Mouse (Mus musculus) gastrocnemius, postnatal 10 days (tissue): Measurements from ENCODE around the gene Camta1. TPM values are rescaled to one million over a fixed set of nuclear protein-coding genes. Genes with fewer than 3 reads are reported as not detected.

ENCODE experiments used
- DNase-seq: peaks from one replicate; pipeline ENCODE4 v3.0.0; 2021; ENCODE audit warnings: mixed read lengths
- total RNA-seq, 2 experiments: library from RNA; stranded (reverse); gene quantifications; 2 replicates each; pipeline ENCODE4 v1.2.3; 2021

The Camta1 gene
- total RNA-seq, 2 experiments from 2014 or later: 71.6 to 82.8 TPM

DNA sequence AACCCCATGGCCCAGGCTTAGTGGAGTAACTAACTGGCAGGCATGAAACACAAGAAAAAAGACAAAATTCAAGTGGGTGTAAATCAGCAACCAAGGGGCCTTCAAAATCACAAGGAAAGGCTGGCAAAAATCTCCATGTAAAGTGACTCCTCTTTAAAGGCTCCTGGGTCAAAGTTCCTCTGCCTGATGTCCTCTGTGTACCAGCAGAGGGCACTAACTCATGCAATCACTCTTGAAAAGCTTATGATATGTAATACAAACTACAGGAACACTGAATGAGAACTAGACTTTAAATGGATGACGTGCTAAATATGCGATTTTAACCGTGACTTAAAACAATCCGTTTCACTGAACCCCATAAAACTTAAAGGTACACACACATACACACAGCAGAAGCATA, 83.2 kb downstream of the Camta1 start:
- DNase-seq: no peak

DNA sequence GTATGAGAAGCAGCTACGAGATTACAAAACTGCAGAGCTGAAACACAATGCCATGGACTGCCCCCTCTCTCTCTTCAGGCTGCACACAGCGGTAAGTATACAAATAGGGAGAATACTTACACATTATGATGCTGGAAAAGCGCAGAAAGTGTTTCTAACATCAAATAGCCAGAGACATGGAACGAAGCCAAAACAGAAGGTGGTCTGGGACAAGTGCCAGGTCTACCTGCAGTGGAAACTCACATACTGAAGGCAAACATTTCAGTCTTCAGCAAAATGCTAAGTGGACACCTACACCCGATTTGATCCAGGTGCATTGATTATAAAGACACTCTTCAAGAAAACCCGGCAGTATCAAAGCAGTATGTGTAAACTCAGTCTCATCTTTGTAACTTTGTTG, 84.2 kb downstream of the Camta1 start:
- DNase-seq: no peak

DNA sequence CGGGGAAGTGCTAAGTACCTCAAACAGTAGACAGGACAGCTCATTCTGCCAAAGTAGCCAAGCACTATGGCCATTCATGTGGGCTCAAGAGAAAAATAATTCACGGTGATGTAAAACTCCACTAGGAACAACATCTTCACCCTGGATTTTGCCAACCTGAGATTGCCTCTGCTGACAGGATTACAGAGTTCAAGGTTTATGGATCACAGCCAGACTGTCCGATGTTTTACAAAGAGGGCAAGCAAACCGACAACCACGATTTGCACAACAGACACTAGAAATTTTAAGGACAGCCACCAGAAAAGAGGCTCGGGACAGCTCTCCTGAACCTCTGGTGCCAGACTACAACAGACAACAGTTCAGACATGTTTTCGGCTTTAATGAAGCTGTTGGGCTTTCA, 86.2 kb downstream of the Camta1 start:
- DNase-seq: no peak

DNA sequence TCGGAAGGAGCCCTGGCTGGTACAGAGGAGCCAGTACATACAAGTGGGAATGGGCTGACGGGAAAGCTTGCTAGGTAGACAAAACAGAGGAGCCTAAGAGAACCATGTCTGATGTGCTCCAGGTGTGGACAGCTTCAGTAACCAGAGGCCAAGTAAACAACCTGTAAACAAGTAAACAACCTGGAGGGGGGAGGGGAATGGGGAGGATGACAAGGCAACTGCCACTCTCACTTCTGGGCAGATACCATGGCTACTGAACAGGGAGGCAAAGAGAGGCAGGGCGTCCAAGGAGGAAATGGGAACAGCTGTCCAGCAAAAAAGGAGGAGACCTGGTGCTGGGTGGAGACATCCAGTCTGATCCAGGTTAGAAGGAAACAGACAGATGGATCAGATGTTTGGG, 88.0 kb downstream of the Camta1 start:
- DNase-seq: no peak

DNA sequence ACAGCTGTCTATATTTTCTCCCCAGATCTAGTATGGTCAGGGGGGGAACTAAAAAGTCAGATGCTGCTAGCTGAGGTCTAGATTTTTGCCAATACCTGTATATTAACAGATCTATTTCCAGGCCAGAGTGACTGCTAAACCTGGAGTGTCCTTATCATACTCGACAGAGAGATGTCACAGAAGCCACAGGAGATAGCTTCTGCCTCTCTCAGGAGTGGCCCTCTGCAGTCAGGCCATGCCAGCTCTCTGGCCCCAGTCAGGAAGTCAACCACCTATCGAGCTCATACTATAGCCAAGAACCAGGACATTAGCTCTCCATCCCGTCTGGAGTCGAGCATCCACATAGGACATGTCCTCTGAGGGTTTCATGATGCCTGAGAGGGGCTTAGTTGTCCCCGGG, 88.7 kb downstream of the Camta1 start:
- no peak for DNase-seq

DNA sequence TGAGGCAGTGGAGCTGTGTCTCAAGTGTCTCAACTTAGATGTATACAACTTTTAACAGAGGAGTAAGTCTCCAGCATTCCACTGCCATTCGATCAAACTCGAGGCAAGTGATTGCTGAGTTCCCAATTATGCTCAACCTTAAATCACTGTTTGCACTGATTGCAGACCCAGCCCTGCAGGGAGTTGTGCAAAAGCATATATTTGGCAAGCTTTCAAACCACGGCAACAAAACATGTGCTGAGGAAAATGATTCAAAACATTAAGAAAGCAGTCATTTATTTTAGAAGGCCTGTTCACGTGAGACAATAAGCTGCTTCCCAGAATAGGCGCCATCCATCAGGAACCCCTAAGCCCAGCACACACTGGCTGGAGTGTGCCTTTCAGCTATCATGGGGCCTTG, 91.0 kb downstream of the Camta1 start:
- no peak for DNase-seq

DNA sequence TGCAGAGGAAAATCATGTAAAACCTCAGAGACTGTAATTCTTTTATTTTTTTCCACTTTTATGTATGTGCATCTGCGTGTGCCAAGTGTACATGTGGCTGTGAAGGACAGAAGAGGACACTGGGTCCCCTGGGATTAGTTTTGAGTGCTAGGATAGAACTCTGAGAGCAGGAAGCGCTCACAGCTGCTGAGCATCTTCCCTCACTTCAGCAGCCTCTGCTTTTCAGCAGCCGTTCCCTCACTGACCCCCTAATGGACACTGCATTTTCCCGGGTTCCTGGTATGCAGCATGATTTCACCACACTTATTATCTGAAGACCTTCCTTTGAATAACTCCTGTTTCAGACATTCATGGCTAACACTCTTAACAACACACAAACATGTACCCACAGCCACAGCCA, 93.9 kb downstream of the Camta1 start:
- no peak for DNase-seq

DNA sequence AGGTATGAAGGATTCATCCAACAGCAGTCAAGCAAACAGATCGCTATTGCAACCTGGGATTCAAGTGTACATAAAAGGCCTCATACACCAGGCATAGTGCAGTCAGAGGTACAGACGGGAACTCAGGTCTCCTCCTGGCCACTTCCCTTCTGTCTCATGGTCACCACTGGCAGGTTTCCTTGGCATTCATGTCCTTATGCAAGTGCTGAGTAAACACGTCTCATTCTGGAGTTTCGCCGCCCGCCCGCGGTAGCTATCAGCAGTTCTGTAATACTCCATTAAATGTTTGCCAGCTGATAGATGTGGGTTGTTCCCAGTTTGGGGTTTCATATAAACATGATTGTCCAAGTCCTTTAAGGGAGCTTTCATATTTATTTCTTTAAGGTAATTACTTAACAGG, 94.3 kb downstream of the Camta1 start:
- no peak for DNase-seq

DNA sequence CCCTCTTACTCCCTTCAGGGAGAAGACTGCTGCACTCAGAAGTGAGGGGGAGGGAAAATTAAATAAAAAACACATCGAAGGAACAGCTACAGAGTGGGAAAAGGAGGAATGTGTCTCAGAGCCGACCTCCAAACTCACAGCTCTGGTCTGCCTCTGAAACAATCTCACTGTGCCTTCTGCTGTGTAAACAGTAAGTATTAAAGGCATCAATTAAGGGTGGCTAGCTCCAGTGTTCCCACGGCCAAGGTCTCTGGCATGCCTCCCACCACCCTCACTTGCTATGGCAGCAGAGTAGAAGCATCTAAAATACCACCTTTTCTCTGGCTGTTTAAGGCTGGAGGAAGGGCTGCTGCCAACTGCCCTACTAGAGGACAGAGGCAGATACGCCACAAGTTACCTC, 96.3 kb downstream of the Camta1 start:
- no peak for DNase-seq

DNA sequence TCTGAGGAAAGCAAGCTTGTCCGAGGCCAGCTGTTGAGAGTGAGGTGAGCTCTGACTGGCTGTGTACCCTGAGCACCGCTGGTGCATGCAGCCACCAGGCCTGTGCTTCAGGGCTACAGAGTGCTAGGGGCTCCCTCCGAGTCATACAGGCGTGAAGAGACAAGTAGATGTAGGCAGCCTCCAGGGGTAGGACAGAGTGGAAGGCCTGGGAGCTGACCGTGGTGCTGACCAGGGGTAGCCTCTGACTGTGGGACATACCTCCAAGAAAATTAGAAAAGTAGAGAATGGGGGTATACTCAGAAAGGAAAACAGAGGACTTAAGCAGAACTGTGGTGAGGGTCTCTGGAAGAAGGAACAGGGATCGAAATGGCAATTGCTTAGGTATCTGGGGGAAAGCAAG, 97.7 kb downstream of the Camta1 start:
- DNase-seq: peak; percentile 39

DNA sequence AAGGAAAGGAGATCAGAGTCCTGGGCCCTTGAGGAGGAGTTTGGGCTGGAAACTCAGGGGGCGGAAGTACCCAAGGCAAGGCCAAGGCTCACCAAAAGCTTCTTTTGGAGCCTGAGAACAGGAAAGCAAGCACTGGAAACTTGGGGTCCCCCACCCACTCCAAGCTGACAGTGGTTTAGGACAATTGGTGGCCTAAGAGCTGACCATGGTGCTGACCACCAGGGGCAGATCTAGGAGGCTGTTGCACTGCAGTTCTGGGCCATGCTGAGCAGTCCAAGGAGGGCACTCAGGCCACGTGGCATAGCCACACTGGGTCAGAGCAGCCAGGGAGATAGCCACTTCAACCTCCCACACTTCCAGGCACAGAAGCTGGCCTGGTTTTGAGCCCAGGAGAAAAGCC, 102.6 kb downstream of the Camta1 start:
- DNase-seq: no peak

DNA sequence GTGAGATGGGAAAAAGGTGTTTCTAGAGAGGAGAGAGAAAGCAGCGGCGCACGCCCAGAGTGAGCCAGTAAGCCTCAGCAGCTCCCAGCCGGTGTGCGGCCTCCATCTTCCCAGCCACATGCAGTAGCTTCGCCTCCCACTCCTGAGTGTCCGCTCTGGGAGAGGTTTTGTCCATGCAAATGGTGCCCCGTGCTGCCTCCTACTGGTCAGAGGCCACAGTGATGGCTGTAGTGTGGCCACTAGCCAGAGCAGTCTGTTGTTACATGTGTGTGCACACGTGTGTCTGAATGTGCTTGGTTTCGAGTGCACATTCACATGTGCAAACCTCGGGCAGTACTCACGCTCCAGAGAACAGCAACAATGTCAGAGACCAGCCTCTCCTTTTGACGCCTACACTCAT, 103.3 kb downstream of the Camta1 start:
- DNase-seq: no peak

DNA sequence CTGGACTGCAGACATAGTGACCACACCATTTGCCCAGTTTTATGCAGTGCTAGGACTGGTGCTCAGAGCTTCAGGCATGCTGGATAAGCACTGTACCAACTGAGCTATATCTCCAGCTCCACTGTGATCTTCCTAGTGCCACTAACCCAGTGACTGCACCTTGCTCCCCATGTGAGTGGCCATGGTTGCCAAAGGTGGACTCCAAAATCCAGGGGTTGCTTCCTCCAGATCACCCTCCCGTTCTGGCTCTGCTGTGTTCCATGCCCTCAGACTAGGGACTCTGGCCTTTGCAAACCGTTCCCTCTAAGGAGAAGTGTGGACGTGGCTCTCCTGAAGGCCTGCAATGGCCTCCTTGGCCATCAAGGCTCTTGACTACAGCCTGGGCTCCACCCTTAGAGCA, 104.4 kb downstream of the Camta1 start:
- no peak for DNase-seq

DNA sequence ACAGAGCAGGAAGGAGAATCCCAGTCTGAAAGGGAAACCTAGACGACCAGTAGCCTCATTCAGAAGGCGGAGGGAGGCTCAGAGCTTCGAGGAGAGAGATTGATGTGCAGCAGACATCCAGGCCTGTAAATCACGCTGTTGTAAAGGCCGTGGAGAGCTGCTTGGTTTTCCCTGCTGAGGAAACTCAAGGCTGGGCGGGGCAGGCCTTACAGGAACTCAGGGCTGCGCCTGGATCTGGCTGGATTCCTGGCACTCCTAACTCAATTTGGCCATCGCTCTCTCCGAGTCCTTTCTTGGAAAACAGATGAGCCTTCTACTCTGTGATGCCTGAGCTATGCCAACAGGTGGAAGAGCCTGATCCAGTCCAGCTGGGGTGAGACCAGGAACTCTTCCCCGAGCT, 105.3 kb downstream of the Camta1 start:
- no peak for DNase-seq

DNA sequence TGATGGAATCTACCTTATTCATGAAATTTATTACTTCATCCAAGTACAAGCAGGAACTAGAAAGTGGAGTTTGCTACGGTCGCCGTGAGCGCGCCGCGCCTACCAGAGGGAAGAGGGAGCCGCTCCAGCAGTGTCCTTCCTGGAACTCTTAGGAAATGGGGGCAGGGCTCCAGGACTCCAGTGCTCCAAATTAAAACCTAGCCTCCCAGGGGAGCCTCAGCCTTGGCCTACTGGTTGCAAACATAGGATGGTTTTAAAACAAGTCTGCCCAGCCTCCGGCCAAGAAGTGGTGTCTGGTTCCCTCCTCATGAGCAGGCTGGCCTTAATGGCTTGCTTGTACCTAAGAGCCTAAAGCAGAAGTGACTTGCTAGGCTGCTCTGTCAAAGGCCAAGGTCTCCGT, 108.4 kb downstream of the Camta1 start:
- no peak for DNase-seq

DNA sequence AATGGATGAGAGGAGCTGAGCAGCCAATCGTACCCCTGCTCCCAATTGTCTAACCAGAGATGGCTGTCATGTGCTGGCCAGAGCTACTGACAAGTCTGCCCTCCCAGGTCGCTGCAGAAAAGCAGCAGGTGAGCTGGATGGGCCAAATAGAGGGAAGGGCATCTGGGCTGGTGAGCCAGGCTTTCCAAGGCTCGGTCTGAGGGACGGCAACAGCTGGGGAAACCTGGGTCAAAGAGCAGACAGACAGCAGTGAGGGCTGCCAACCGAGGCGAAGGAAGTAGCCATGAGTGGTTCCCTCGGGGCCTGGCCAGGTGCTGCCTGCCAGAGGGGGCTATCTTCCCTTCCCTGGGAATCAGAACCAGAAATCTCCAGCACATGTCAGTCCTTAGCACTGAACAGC, 109.1 kb downstream of the Camta1 start:
- no peak for DNase-seq

DNA sequence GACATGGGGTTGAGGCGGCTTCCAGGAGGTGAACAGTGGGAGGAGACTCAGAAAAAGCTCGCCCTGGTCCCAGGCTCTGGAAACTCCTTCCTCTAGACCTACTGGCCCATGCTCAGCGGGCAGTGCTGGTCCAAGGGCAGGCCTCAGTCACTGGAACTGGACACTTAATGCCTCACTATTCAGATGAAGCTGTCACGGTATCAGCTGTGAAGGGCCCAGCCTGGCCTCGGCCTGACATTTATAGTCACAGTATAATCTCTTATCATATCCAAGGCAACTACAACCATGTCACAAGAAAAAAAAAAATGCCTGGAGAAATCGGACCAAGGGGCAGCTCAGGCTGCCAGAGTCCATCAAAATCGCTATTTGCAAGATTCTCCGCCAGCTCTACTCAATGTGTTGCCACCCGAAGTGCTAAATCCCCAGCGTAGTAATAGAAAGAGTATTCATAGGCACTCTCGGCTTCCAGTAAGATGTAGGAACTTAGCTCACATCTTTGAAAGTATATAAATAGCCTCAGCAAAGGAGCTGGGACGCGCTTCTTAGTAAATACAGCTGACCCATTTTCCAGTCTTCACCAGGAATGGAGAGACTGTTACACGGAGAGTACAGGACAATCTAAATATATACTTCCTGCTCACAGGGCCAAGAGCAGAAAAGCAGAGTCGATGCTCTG, 110.3 kb downstream of the Camta1 start:
- DNase-seq: no peak

DNA sequence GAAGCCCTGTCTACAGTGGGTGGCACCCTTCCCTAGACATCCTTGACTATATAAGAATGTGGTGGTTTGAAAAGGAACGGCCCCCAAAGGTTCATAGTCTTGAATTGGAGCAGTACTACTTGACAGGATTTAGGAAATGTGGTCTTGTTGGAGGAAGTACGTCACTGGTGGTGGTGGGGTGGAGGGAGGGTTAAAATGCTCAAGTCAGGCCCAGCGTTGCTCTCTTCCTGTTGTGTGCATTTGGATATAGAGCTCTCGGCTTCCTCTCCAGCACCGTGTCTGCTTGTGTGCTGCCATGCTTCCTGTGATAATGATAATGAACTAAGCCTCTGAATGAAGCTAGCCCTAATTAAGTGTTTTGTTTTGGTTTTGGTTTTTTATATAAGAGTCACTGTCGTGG, 114.0 kb downstream of the Camta1 start:
- no peak for DNase-seq

DNA sequence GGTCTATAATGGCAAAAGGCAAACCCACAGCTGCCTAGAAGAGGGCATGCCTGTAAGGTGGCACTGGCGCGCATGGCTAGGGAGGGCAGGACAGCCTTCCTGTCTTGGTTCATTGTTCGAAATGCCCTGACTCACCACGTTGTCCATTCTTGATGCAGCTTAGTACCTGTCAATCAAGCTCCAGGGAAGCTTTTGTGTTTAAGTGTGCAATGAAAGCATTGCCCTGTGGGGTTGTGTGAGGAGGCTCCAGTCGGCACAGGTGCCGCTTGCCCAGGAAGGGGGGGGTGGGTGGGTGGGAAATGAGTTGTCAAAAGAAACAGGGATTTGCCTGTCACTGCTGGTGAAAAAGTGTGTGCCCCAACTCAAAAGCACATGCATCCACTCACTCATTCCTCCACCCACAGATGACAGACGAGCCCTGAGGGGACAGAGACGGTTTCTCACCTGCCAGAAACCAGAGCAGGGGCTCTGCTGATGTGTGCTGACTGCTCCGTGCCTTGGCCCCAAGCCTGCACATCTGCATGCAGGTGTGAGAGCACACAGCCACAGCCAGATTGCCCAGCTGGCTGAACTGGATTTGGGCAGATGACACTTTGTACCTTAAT, 115.6 kb downstream of the Camta1 start:
- no peak for DNase-seq

DNA sequence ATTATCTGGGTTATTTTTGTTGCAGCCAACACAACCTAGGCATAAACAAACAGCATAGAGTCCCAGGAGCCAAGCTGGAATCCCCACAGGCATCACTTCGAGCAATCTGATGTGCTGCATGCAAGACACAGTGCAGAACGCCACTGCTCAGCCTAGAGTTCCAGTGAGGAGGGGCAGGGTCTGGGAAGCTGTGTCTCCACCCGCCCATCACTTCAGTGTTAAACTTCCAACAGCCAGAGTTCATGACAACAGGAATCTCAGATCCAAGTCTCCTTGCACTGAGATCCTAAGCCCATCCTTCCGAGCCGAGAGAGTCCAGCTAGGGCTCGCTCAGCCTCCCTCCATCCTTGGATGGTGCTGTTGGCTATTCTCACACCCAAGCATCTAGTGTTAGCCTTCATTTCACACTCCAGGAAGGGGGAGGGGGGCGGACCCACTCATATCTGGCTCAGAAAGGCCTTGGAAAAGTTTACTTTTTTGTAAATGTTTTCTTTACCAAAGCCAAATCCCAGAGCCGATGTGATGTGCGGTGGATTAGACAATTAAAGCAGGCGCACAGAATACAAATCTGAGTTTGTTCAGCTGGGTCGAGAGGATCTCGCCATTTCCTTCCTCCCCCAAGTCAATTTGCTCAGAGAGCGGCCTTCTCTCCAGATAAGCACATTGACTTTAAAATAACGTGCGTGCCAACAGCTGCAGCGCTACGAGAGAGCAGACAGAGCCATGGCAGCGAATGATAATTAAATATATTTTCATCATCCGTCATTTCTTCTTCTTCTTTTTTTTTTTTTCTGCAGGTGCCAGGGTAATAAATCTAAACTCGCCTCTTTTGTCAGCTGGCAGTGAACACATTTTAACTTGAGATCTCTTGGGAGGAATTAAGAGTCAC, 120.2 kb downstream of the Camta1 start:
- DNase-seq: no peak

DNA sequence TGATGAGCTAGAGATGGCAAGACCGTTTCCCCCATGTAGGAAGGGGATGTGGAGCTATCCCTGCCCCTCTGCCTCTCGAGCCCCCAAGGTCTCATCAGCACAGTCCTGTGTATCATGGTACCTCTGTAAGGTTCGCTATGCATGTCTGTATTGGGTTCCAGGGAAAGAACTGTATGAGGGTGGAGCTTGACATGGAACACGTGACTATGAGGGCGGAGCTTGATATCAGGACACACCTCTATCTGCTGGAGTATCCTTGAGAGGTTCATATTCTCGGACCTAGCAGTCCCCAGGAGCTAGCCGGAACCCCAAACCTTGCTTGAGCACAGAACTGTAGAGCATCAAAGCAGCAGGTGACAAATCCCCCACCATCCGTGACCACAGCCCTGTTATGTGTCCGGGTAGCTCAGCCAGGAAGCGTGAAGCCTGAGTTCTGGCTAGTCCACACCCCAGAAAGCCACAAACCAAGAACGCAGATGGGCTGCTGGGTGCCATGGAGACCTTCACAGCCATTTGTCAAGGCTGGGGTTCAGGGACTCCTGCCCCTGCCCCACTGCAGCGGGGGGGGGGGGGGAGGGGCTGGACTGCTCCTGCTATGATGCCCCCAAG, 122.2 kb downstream of the Camta1 start:
- DNase-seq: no peak

DNA sequence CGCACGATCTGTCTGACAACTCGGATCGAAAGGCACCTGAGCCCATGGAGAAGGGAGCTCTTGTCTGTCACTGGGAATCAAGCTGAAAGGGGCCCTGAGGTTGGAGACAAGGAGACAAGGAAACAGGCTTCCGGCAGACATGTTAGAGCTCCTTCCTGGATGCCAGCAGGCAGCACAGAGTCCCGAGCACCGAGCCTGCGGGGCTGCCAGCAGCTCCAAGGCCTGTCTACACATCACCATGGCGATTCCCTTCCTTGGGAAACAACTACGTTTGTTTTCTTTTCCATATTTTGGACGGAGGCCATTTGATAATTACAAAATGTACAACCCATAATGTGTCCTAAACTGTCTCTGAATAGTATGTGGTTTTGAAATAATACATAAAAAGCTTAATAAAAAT, 122.8 kb downstream of the Camta1 start:
- no peak for DNase-seq

DNA sequence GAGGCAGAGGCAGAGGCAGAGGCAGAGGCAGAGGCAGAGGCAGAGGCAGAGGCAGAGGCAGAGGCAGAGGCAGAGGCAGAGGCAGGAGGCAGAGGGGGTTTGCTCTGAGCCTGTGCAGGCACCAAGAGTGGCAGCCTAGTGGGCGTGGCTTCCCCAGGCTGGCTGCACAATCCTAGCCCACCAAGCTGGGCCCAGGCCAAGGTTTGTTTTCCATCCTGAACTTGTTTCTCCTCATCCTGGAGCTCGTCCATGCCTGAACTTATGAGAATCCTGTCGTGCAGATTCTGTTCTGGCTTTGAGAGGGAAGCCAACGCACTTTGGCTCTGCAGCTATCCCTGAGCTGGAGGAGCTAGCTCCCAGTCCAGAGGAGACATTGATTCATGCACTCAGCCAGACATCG, 123.4 kb downstream of the Camta1 start:
- DNase-seq: no peak
